Mouse (Mus musculus) heart, embryonic 15.5 days (tissue): Measurements from ENCODE around the gene Rpp21. TPM values are rescaled to one million over a fixed set of nuclear protein-coding genes. Genes with fewer than 3 reads are reported as not detected.

Experiments used
- ATAC-seq: fragments of 200-750 bp; cut with Nextera tagmentation; replicated peaks from 2 replicates; pipeline ENCODE4 v1.8.0; 2017; ENCODE audit warnings: low read depth, moderate TSS enrichment; ENCODE audit not compliant: insufficient number of reproducible peaks, insufficient read depth, low FRiP score
- H3K27ac ChIP-seq: fragments of 300-500 bp; sonication (generic); 2 replicates; pipeline ENCODE4 v1.5.1; 2015; ENCODE audit warnings: mild to moderate bottlenecking, inconsistent platforms
- H3K27me3 ChIP-seq: fragments of 300-500 bp; sonication (generic); 2 replicates; pipeline ENCODE4 v1.6.1; 2015; ENCODE audit warnings: inconsistent platforms
- H3K36me3 ChIP-seq: fragments of 300-500 bp; sonication (generic); 2 replicates; pipeline ENCODE4 v1.6.1; 2015; ENCODE audit warnings: mild to moderate bottlenecking, inconsistent platforms
- H3K4me1 ChIP-seq: fragments of 300-500 bp; sonication (generic); replicated peaks from 2 replicates; pipeline ENCODE4 v1.6.1; 2015; ENCODE audit warnings: inconsistent platforms
- H3K4me2 ChIP-seq: fragments of 300-500 bp; sonication (generic); 2 replicates; pipeline ENCODE4 v1.6.1; 2015; ENCODE audit warnings: inconsistent platforms, mild to moderate bottlenecking, moderate library complexity
- H3K4me3 ChIP-seq: fragments of 300-500 bp; sonication (generic); 2 replicates; pipeline ENCODE4 v1.5.1; 2015; ENCODE audit warnings: mild to moderate bottlenecking, inconsistent platforms
- H3K9ac ChIP-seq: fragments of 300-500 bp; sonication (generic); 2 replicates; pipeline ENCODE4 v1.6.1; 2015; ENCODE audit warnings: mild to moderate bottlenecking, inconsistent platforms
- H3K9me3 ChIP-seq: fragments of 300-500 bp; sonication (generic); replicated peaks from 2 replicates; pipeline ENCODE4 v1.6.1; 2016; ENCODE audit warnings: inconsistent platforms
- WGBS: fragments of 180-500 bp; shearing (Covaris S2); methylation state at CpG from one replicate; pipeline ENCODE4 v1.1.7; 2015; ENCODE audit warnings: mixed read lengths; 5-methylcytosine and 5-hydroxymethylcytosine counted together
- polyA plus RNA-seq: library from polyadenylated mRNA; unstranded; fragments of >200 nt; fragmentation: Nextera tagmentation; extraction: Ambion mirVana; gene quantifications from 2 replicates; pipeline ENCODE4 v1.2.1, GENCODE M21; 2015

The Rpp21 gene
- polyA plus RNA-seq, 1 experiment from 2014 or later = 78.8 TPM

DNA sequence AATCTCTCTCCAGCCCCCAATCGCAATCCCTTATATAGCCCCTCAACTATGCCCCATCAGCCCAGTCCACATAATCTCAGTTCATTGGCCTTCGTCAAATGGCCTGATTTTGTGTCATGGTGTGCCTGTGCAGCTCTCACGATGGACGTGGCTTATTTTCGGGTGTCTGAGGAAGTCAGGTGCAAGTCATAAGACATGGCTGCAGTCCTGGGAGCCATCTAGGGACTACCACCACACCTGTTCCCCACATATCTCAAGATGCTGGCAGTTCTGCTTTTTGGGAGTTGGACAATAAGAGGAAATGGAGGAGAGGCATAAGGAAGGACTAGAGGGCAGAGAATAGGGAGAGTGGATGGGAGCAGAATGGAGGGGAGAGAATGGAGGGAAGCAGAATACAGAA lies 24.3 kb downstream of the Rpp21 start:
- ATAC-seq = no peak
- Histone ChIP-seq H3K4me2 (no peak overlapping the region), H3K9ac (no peak overlapping the region), H3K36me3 (no peaks in the 10 kb centered on the region), H3K4me1 (peaks cover 8% of the 10 kb centered on the region), H3K9me3 (no peaks in the 10 kb centered on the region), H3K4me3 (no peak overlapping the region), H3K27me3 (peaks cover 28% of the 10 kb centered on the region), H3K27ac (no peak overlapping the region)
- WGBS = 77% methylated on average over 5 of the region's 5 CpGs

DNA sequence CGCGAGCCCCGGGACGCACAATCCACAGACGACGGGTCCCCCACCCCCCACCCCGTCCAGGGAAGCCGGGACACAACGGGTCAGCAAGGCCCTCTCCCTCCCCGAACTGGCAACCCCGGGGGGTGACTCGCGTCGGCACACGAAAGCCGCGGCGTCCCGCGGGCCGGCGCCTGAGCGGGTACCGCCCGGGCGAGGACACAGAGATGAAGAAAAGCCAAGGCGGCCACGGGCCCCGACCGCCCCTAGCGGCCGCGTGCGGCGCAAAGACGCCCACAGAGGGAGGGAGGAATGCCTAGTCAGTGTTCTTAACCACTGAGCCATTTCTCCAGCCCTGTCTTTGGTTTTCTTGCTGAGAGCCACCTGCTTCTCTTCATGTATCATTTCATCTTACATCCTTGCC lies 26.6 kb downstream of the Rpp21 start:
- no peak for ATAC-seq
- Histone ChIP-seq H3K36me3 (no peaks in the 10 kb centered on the region), H3K4me3 (no peak overlapping the region), H3K4me1 (no peaks in the 10 kb centered on the region), H3K27ac (no peak overlapping the region), H3K9me3 (no peaks in the 10 kb centered on the region), H3K4me2 (no peak overlapping the region), H3K9ac (no peak overlapping the region), H3K27me3 (peaks cover 25% of the 10 kb centered on the region)
- 7% methylated on average over 36 of the region's 36 CpGs for WGBS

DNA sequence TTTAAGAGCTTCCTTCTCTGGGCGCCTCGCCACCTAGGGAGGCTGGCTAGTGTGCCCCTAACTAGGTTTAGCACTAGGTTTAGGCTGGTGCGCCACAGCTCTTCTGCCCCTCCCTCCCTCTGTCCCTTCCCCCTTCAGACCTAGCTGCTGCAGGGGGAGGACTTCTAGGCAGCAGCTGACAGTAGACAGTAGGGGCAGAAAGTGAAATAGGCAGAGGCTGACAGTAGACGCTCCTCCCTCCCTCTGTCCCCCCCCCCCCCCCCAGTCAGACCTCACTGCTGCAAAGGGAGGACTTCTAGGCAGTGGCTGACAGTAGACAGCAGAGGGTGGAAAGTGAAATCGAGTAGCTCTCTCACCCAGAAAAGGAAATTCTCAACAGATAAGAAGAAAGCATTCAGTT lies 28.8 kb downstream of the Rpp21 start:
- Histone ChIP-seq H3K27ac (no peak overlapping the region), H3K9ac (no peak overlapping the region), H3K9me3 (no peaks in the 10 kb centered on the region), H3K36me3 (no peaks in the 10 kb centered on the region), H3K27me3 (peaks cover 32% of the 10 kb centered on the region), H3K4me1 (peaks cover 5% of the 10 kb centered on the region; the same call in 1 of the 2 replicates), H3K4me2 (no peak overlapping the region), H3K4me3 (no peak overlapping the region)
- ATAC-seq = no peak
- WGBS = 4% methylated on average over 5 of the region's 5 CpGs

- Histone ChIP-seq H3K9me3 (no peaks in the 10 kb centered on the region), H3K4me3 (no peak overlapping the region), H3K4me1 (peaks cover 5% of the 10 kb centered on the region; the same call in 1 of the 2 replicates), H3K4me2 (no peak overlapping the region), H3K27ac (no peak overlapping the region), H3K36me3 (no peaks in the 10 kb centered on the region), H3K27me3 (peaks cover 42% of the 10 kb centered on the region), H3K9ac (no peak overlapping the region)
- ATAC-seq = no peak
- WGBS = 21% methylated on average over 8 of the region's 8 CpGs
These were observed 30.9 kb downstream of the Rpp21 start for GRCm38 (mm10) chr17:36226921-36227320.

GRCm38 (mm10) chr17:36225231-36225824 lies 32.5 kb downstream of the Rpp21 start:
- H3K4me3 ChIP-seq = peak overlapping the region; percentile 6; the same call in 1 of the 2 replicates
- H3K27me3 ChIP-seq = peaks cover 47% of the 10 kb centered on the region
- H3K4me1 ChIP-seq = peaks cover 5% of the 10 kb centered on the region; the same call in 1 of the 2 replicates
- 7% methylated on average over 9 of the region's 9 CpGs for WGBS
- H3K27ac ChIP-seq = no peak overlapping the region
- peak; percentile 43; the same call in 1 of the 2 replicates for ATAC-seq
- peak overlapping the region; percentile 38 for H3K4me2 ChIP-seq
- H3K9me3 ChIP-seq = no peaks in the 10 kb centered on the region
- H3K36me3 ChIP-seq = no peaks in the 10 kb centered on the region
- 0 out of 2 replicates have a peak overlapping the region, but pooled peaks have one; percentile 25 for H3K9ac ChIP-seq

DNA sequence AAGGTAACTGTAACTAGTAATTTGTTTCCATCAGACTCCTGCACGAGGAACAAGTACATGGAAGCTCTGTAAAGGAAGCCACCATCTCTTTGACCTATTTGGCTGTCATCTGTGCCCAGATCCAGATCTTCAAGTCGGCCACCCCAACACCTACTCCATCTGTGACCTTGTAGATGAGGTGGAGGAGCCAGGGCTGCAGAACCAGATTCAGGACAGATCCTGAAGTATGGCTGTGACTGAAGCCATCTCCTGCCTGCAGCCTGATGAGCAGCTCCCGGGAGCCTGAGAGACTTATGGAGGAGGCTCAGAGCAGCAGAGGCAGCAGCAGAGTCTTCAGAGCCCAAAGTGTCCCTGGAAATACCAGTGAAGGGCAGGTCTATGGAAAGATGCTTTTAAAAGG lies 33.4 kb downstream of the Rpp21 start:
- Histone ChIP-seq H3K27ac (no peak overlapping the region), H3K4me1 (peaks cover 5% of the 10 kb centered on the region; the same call in 1 of the 2 replicates), H3K9ac (no peak overlapping the region), H3K27me3 (peaks cover 51% of the 10 kb centered on the region), H3K36me3 (no peaks in the 10 kb centered on the region), H3K4me2 (no peak overlapping the region), H3K4me3 (no peak overlapping the region), H3K9me3 (no peaks in the 10 kb centered on the region)
- WGBS = 46% methylated on average over 3 of the region's 3 CpGs
- no peak for ATAC-seq

DNA sequence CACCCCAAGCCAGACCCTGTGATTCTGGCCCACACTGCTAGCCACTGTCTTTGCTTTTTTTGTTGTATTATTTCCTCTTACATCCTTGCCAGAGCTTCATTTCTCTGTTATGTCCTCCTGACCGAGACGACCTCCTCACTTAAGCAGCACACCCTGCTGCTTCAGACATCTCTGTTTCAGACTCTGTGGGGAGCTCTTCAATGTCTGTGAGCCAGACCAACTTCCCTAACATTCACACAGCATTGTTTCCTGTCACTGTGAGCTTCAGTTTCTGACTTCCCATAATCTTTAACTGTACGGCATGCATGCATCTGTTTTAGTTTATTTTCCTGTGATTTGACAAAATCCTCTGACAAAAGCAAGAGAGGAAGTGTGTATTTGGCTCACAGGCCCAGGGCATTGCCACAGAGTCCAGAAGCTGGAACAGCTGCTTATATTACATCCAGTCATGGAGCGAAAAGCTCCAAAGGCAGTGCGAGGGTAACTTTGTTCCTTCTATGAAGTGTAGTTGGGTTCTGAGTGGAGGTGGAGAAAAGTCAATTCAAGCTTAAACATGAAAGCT lies 39.2 kb downstream of the Rpp21 start:
- Histone ChIP-seq H3K27ac (no peak overlapping the region), H3K4me2 (no peak overlapping the region), H3K9ac (no peak overlapping the region), H3K36me3 (no peaks in the 10 kb centered on the region), H3K4me3 (no peak overlapping the region), H3K4me1 (peaks cover 5% of the 10 kb centered on the region; the same call in 1 of the 2 replicates), H3K9me3 (no peaks in the 10 kb centered on the region), H3K27me3 (peaks cover 66% of the 10 kb centered on the region)
- ATAC-seq = no peak
- WGBS = 48% methylated on average over 5 of the region's 5 CpGs

DNA sequence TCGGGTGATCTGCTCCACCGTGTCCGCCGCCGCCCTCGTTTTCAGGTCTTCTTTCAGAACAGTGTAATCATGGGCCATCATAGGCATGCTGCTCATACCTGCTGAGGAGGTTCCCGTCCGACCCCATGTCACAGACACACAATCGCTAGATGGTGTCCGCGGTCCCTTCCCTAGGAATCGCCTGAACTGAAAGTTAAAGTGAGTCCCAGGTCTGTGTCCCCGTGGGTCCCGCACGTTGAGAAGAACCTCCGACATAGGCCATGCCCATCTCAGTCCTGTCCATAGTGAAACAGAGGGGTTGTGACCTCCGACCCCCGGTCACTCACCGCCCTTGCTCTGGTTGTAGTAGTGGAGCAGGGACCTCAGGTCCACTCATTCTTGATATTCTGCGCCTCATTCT lies 42.3 kb downstream of the Rpp21 start:
- Histone ChIP-seq H3K4me1 (peaks cover 5% of the 10 kb centered on the region; the same call in 1 of the 2 replicates), H3K36me3 (no peaks in the 10 kb centered on the region), H3K9ac (no peak overlapping the region), H3K27ac (no peak overlapping the region), H3K4me3 (0 out of 2 replicates have a peak overlapping the region, but pooled peaks have one; percentile 0), H3K27me3 (peaks cover 76% of the 10 kb centered on the region), H3K9me3 (no peaks in the 10 kb centered on the region), H3K4me2 (peak overlapping the region; percentile 23)
- WGBS = 3% methylated on average over 20 of the region's 20 CpGs
- ATAC-seq = no peak

DNA sequence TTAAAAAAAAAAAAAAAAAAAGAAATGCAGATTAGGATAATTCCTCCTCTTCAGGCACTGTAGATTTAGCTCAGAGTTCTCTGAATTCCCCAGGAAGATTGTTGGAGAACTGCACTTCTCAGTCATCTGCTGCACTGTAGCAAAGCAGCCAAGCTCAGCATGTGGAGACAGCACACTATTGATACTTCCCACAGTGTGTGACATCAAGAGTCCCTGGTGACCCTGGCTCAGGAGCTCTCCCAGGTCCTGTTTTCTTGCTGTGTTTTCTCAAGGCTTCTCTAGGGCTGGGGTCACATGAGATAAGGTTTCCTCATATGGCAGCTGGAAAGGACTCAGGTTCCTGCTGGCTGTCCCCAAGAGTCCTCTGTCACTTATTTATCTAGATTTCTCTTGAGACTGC lies 51.0 kb downstream of the Rpp21 start:
- peaks cover 12% of the 10 kb centered on the region for H3K4me1 ChIP-seq
- no peak overlapping the region for H3K4me2 ChIP-seq
- H3K4me3 ChIP-seq = no peak overlapping the region
- ATAC-seq = no peak
- no peak overlapping the region for H3K27ac ChIP-seq
- peaks cover 85% of the 10 kb centered on the region for H3K27me3 ChIP-seq
- no peaks in the 10 kb centered on the region for H3K9me3 ChIP-seq
- H3K36me3 ChIP-seq = no peaks in the 10 kb centered on the region
- no peak overlapping the region for H3K9ac ChIP-seq

DNA sequence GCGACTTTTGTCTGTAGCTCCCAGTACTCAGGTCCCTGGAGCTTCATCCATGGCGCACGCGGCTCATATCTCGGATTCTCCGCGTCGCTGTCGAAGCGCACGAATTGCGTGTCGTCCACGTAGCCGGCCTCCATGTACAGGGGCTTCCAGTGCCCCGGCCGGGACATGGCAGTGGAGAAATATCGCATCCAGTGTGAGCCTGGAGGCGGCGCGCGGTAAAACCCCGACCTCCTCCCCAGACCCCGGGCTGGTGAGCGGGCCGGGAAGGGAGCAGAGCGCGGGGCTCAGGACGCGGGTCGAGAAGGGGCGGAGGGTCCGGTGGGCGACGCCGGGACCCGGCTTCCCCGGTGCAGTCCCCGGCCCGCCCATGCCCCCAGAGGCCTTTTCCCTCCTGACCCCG lies 52.0 kb downstream of the Rpp21 start:
- H3K9ac ChIP-seq = no peak overlapping the region

More for the DNA sequence above, 52.0 kb downstream of the Rpp21 start:
- WGBS = 2% methylated on average over 39 of the region's 41 CpGs
- Histone ChIP-seq H3K4me3 (peak overlapping the region; percentile 51), H3K4me2 (peak overlapping the region; percentile 80), H3K27me3 (peaks cover 84% of the 10 kb centered on the region), H3K4me1 (peaks cover 12% of the 10 kb centered on the region), H3K9me3 (no peaks in the 10 kb centered on the region), H3K36me3 (no peaks in the 10 kb centered on the region), H3K27ac (no peak overlapping the region)
- no peak for ATAC-seq
